Mouse (Mus musculus) limb, embryonic 14.5 days (tissue): ENCODE data around the gene Bst1. TPM values are rescaled to one million over a fixed set of nuclear protein-coding genes. Genes with fewer than 3 reads are reported as not detected.

ENCODE experiments used
- ATAC-seq: fragments of 200-750 bp; cut with Nextera tagmentation; 2 replicates; pipeline ENCODE4 v1.8.0; 2017; ENCODE audit warnings: low read depth, moderate number of reproducible peaks, moderate TSS enrichment; ENCODE audit not compliant: low FRiP score
- DNase-seq: peaks from one replicate; pipeline ENCODE4 v3.0.0-alpha.2; 2015; ENCODE audit warnings: low spot score
- H3K27ac ChIP-seq: fragments of 300-500 bp; sonication (generic); replicated peaks from 2 replicates; pipeline ENCODE4 v1.5.1; 2014; ENCODE audit warnings: low read depth, mild to moderate bottlenecking, low read length, moderate library complexity, mixed read lengths
- H3K27me3 ChIP-seq: fragments of 300-500 bp; sonication (generic); 2 replicates; pipeline ENCODE4 v1.6.1; 2014; ENCODE audit warnings: low read length, mixed read lengths; ENCODE audit not compliant: control insufficient read depth, insufficient read depth
- H3K36me3 ChIP-seq: fragments of 300-500 bp; sonication (generic); 2 replicates; pipeline ENCODE4 v1.6.1; 2014; ENCODE audit warnings: mild to moderate bottlenecking, low read length, moderate library complexity, mixed read lengths; ENCODE audit not compliant: control insufficient read depth, insufficient read depth
- H3K4me1 ChIP-seq: fragments of 300-500 bp; sonication (generic); 2 replicates; pipeline ENCODE4 v1.6.1; 2014; ENCODE audit warnings: antibody characterized with exemption, low read length, mixed read lengths; ENCODE audit not compliant: control insufficient read depth, insufficient read depth
- H3K4me2 ChIP-seq: fragments of 300-500 bp; sonication (generic); replicated peaks from 2 replicates; pipeline ENCODE4 v1.6.1; 2014; ENCODE audit warnings: low read depth, mild to moderate bottlenecking, low read length, moderate library complexity; ENCODE audit not compliant: severe bottlenecking
- H3K4me3 ChIP-seq: fragments of 300-500 bp; sonication (generic); replicated peaks from 2 replicates; pipeline ENCODE4 v1.5.1; 2014; ENCODE audit warnings: low read length
- H3K9ac ChIP-seq: fragments of 300-500 bp; sonication (generic); 2 replicates; pipeline ENCODE4 v1.6.1; 2014; ENCODE audit warnings: mild to moderate bottlenecking, low read depth, low read length, moderate library complexity; ENCODE audit not compliant: severe bottlenecking
- H3K9me3 ChIP-seq: fragments of 300-500 bp; sonication (generic); 2 replicates; pipeline ENCODE4 v1.6.1; 2016; ENCODE audit warnings: low read length; ENCODE audit not compliant: control insufficient read depth
- POLR2A ChIP-seq: fragments of 200-500 bp; IDR thresholded peaks from 2 replicates; pipeline ENCODE4 v1.8.0; 2012; ENCODE audit warnings: inconsistent platforms, mild to moderate bottlenecking, moderate library complexity, borderline replicate concordance; ENCODE audit not compliant: insufficient read depth, insufficient read length; ENCODE audit errors: extremely low read depth
- WGBS: fragments of 180-500 bp; shearing (Covaris S2); extraction: QIAGEN DNeasy Blood & Tissue Kit; methylation state at CpG from one replicate; pipeline ENCODE4 v1.1.7; 2014; 5-methylcytosine and 5-hydroxymethylcytosine counted together
- polyA plus RNA-seq, 2 experiments: library from polyadenylated mRNA; depleted of rRNA in 1 of 2; stranded (reverse) in 1 of 2; unstranded in 1 of 2; fragments of >200 nt; fragmentation: Nextera tagmentation in 1 of 2; extraction: Ambion mirVana in 1 of 2; gene quantifications; 2 replicates each; pipeline versions ENCODE4 v1.2.1 to v1.2.3; 2012 to 2014

Bst1 gene
- polyA plus RNA-seq, 2 experiments: 0.16 TPM; not detected in 1

DNA sequence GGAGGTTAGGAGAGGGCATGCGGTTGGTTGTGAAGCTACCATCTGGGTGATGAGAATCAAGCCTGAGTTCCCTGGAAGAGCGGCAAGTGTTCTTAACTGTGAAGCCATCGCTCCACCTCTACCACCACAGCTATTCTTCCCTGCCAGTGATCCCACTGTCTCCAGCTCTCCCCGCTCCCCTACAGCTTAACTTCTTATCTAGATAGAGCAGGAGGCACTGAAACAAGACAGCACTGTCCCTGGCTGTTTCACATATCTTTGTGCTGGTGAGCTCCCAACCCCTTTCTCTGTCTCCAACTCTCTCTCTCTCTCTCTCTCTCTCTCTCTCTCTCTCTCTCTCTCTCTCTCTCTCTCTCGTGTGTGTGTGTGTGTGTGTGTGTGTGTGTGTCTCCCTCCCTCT, 26.3 kb upstream of the Bst1 start:
- no peak for TF ChIP-seq POLR2A
- Histone ChIP-seq H3K4me1 (no peaks in the 10 kb centered on the region), H3K9ac (no peak overlapping the region), H3K4me3 (no peak overlapping the region), H3K4me2 (no peak overlapping the region), H3K27me3 (no peaks in the 10 kb centered on the region), H3K36me3 (no peaks in the 10 kb centered on the region), H3K9me3 (no peaks in the 10 kb centered on the region), H3K27ac (no peak overlapping the region)
- no peak for ATAC-seq
- DNase-seq: no peak
- WGBS: 79% methylated on average over 5 of the region's 5 CpGs

DNA sequence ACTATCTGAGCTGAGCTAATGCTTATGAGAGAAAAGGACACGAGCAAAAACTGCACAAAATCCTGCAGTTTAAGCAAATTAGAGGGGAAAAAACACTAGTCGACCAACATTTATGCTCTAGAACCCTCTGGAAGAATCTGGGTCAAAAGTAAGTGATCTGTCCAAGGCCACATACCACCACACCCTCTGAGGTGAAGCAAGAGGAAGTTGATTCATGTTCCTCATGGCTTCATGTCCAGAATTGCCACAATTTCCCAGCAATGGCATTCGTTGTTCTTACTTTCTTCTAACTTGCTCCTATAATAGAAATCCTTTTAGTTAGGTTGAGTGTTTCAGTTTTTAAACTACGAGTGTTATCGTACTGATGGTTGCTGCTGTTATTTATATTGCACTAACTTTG, 19.2 kb upstream of the Bst1 start:
- H3K27me3 ChIP-seq: no peaks in the 10 kb centered on the region
- no peak overlapping the region for H3K4me2 ChIP-seq
- WGBS: 86% methylated on average over 5 of the region's 5 CpGs
- H3K4me1 ChIP-seq: no peaks in the 10 kb centered on the region
- TF ChIP-seq POLR2A: no peak
- ATAC-seq (no peak), DNase-seq (no peak)
- no peak overlapping the region for H3K27ac ChIP-seq
- H3K9ac ChIP-seq: no peak overlapping the region
- no peak overlapping the region for H3K4me3 ChIP-seq
- H3K36me3 ChIP-seq: no peaks in the 10 kb centered on the region
- no peaks in the 10 kb centered on the region for H3K9me3 ChIP-seq

DNA sequence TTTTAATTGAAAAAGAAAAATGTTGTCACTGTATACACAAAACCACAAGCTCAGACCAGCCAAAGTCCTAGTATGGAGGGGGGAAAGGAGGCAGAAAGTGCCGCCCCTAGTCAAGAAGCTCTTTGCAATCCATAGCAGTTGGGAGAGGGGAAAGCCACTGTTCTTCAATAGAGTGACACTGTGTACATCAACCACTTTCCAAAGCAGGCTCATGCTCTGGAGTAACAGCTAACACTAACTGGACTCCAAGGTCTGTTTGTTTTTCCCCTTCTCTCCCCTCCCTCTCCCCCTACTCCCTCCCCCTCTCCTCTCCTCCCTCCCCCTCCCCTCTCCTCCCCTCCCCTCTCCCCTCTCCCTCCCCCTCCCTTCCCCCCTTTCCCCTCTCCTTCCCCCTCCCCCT, 18.0 kb upstream of the Bst1 start:
- no peaks in the 10 kb centered on the region for H3K27me3 ChIP-seq
- no peak overlapping the region for H3K9ac ChIP-seq
- no peak overlapping the region for H3K27ac ChIP-seq
- no peak overlapping the region for H3K4me2 ChIP-seq
- no peaks in the 10 kb centered on the region for H3K4me1 ChIP-seq
- no peaks in the 10 kb centered on the region for H3K36me3 ChIP-seq
- H3K9me3 ChIP-seq: no peaks in the 10 kb centered on the region
- TF ChIP-seq POLR2A: no peak
- ATAC-seq: no peak
- no peak for DNase-seq
- WGBS: 89% methylated on average over 1 of the region's 1 CpGs
- H3K4me3 ChIP-seq: no peak overlapping the region

- ATAC-seq (no peak), DNase-seq (no peak)
- Histone ChIP-seq H3K27me3 (no peaks in the 10 kb centered on the region), H3K36me3 (no peaks in the 10 kb centered on the region), H3K4me3 (no peak overlapping the region), H3K4me1 (no peaks in the 10 kb centered on the region), H3K9ac (no peak overlapping the region), H3K27ac (no peak overlapping the region), H3K9me3 (no peaks in the 10 kb centered on the region), H3K4me2 (no peak overlapping the region)
- TF ChIP-seq POLR2A: no peak
Observed at GRCm38 (mm10) chr5:43801253-43801652, 17.4 kb upstream of the Bst1 start.

DNA sequence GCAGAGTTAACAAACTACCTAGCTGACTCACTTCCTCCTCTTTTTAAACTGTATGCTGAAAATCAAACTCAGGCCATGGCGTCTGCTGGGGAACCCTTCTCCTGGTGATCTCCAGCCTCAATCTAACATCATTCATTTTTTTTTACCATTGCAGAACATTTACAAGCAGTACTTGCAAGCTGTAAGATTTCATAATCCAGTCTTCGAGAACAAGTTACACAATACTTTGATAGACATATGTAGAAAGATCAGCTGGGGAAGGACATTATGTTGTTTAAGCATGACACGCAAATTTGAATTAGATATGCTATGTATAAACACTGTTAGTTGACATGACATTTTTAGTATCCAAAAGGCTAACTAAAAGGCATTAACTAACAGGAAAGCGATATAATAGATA, 16.9 kb upstream of the Bst1 start:
- Histone ChIP-seq H3K27ac (no peak overlapping the region), H3K4me2 (no peak overlapping the region), H3K9ac (no peak overlapping the region), H3K36me3 (no peaks in the 10 kb centered on the region), H3K27me3 (no peaks in the 10 kb centered on the region), H3K4me1 (no peaks in the 10 kb centered on the region), H3K9me3 (no peaks in the 10 kb centered on the region), H3K4me3 (no peak overlapping the region)
- 79% methylated on average over 4 of the region's 4 CpGs for WGBS
- ATAC-seq: no peak
- DNase-seq: no peak
- no peak for TF ChIP-seq POLR2A

GRCm38 (mm10) chr5:43805401-43805800, 13.3 kb upstream of the Bst1 start:
- 91% methylated on average over 2 of the region's 2 CpGs for WGBS
- no peak for TF ChIP-seq POLR2A
- no peaks in the 10 kb centered on the region for H3K36me3 ChIP-seq
- peaks cover 5% of the 10 kb centered on the region for H3K4me1 ChIP-seq
- H3K4me3 ChIP-seq: no peak overlapping the region
- no peak overlapping the region for H3K9ac ChIP-seq
- H3K27me3 ChIP-seq: no peaks in the 10 kb centered on the region
- no peak for ATAC-seq
- DNase-seq: no peak
- H3K27ac ChIP-seq: no peak overlapping the region
- no peak overlapping the region for H3K4me2 ChIP-seq
- no peaks in the 10 kb centered on the region for H3K9me3 ChIP-seq
